Mouse (Mus musculus): ENCODE data around the gene Rheb.

GRCm38 (mm10) chr5:24878713-24879112, 36.3 kb upstream of the Rheb start:
- TF ChIP-seq GATA1 (IDR thresholded peaks at IDR 0.05; ENCODE audit: borderline replicate concordance, low read length) (no peak), FLI1 (IDR thresholded peaks at IDR 0.05; ENCODE audit: low read length) (no peak)
